Mouse (Mus musculus) left cerebral cortex, postnatal 4 days (tissue): ENCODE data around the gene Acp7. TPM values are rescaled to one million over a fixed set of nuclear protein-coding genes. Genes with fewer than 3 reads are reported as not detected.

Experiments
- microRNA-seq: library from miRNA; unstranded; fragments of <30 nt; microRNA quantifications from one replicate; pipeline ENCODE4 v1.2.0, GENCODE M21; 2022
- total RNA-seq, 2 experiments: library from RNA; stranded (reverse); gene quantifications; 2 replicates each; pipeline ENCODE4 v1.2.3; 2021

Gene Acp7
- total RNA-seq, 2 experiments from 2014 or later: 0.18 to 0.89 TPM

Small RNA genes within 50 kb of the gene (microRNA-seq; reads per million reads assigned to microRNA genes)
- gene Mir7049: 1.5 reads per million

Other genes with a start within 250 kb of the Acp7 start
- 10 to 100 TPM; 18.6 to 19.7 TPM for gene Med29, start 238.6 kb downstream of the Acp7 start, total RNA-seq
- gene Paf1, start 238.4 kb downstream of the Acp7 start, total RNA-seq: 10 to 100 TPM; 77.7 to 86.8 TPM
- 1 to 10 TPM; 2.5 to 3.3 TPM for gene Gmfg, start 193.9 kb downstream of the Acp7 start, total RNA-seq
- 100 to 1,000 TPM; 125 TPM for gene Lrfn1, start 179.4 kb downstream of the Acp7 start, total RNA-seq
- gene Ifnl2, start 120.9 kb downstream of the Acp7 start, total RNA-seq: not detected
- not detected for gene Ifnl3, start 108.5 kb downstream of the Acp7 start, total RNA-seq
- not detected for gene Sycn, start 90.4 kb downstream of the Acp7 start, total RNA-seq
- gene Nccrp1, start 84.1 kb downstream of the Acp7 start, total RNA-seq: not detected
- 10 to 100 TPM; 67.9 to 70.0 TPM for gene Samd4b, start 33.2 kb downstream of the Acp7 start, total RNA-seq
- 10 to 100 TPM; 11.6 to 11.9 TPM for gene Pak4, start 33.1 kb downstream of the Acp7 start, total RNA-seq
- 10 to 100 TPM; 20.1 to 22.8 TPM for gene Fbxo27, start 61.5 kb upstream of the Acp7 start, total RNA-seq
- 1 to 10 TPM; 2.9 to 3.7 TPM for gene Fbxo17, start 85.5 kb upstream of the Acp7 start, total RNA-seq
- 10 to 100 TPM; 41.1 to 41.6 TPM for gene Mrps12, start 110.5 kb upstream of the Acp7 start, total RNA-seq
- gene Sars2, start 110.7 kb upstream of the Acp7 start, total RNA-seq: 10 to 100 TPM; 11.9 to 13.3 TPM
- under 1 TPM in 1 of 2 experiments, not detected in 1; 0.68 TPM for gene Ccer2, start 124.8 kb upstream of the Acp7 start, total RNA-seq
- 10 to 100 TPM; 91.5 to 99.9 TPM for gene Sirt2, start 135.4 kb upstream of the Acp7 start, total RNA-seq
- 10 to 100 TPM; 35.3 to 35.6 TPM for gene Nfkbib, start 136.2 kb upstream of the Acp7 start, total RNA-seq
- gene Rinl, start 157.6 kb upstream of the Acp7 start, total RNA-seq: 1 to 10 TPM; 1.5 to 1.6 TPM
- 100 to 1,000 TPM; 572 to 576 TPM for gene Hnrnpl, start 177.2 kb upstream of the Acp7 start, total RNA-seq
- gene Ech1, start 193.9 kb upstream of the Acp7 start, total RNA-seq: 10 to 100 TPM; 45.3 to 45.9 TPM
- gene Lgals4, start 202.5 kb upstream of the Acp7 start, total RNA-seq: 1 to 10 TPM; 3.6 to 4.6 TPM
- gene Lgals7, start 232.5 kb upstream of the Acp7 start, total RNA-seq: 1 to 10 TPM; 2.3 to 3.7 TPM